ENCODE assay signal across 8 mouse cellular contexts in the genomic region with DNA sequence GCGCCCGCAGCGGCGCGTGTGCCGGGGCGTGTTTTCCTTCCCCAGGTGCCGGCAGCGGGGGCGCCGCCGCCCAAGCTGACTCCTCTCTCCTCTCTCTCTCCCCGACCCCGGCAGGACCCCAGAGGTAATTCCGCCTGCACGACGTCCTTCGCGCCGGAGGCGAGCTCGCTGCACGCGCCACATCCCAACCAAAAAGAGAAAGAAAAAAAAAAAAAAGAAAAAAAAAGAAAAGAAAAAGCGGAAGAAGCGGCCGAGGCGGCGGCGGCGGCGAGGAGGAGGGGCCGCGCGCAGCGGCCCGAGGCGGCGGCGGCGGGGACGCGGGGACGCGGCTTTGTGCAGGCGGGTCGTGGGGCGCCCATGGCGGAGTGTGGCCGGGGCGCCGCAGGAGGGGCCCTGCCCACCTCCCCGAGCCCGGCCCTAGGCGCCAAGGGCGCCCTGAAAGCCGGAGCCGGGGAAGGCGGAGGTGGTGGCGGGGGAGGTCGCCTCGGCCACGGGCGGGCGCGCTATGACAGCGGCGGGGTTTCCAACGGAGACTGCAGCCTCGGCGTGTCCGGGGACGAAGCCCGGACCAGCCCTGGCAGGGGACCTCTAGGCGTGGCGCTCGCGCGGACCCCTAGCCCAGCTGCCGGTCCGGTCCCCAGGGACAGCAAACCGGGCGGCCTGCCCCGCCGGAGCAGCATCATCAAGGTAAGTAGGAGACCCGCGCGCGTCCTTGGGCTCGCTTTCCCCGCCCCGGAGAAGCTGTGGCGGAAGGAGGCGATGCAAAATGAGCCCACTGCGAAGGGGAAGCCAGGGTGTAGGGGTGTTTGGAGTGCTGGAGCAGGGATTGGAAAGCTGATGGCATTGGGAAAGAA. TPM values are rescaled to one million over a fixed set of nuclear protein-coding genes. Genes with fewer than 3 reads are reported as not detected.
DNase-seq lines count a peak whose midpoint lies in the region; ATAC-seq and TF ChIP-seq lines count a peak whose summit lies in the region.

A gene (plus strand): TSS at position 153 of the 854 bp plus-strand sequence.

- H3K27ac ChIP-seq in forebrain, embryonic 12.5 days: peak within 1 kb of the TSS; percentile 95
- peak within 1 kb of the TSS; percentile 78 for H3K27ac ChIP-seq in heart, postnatal 0 days (ENCODE audit: low read depth)
- peak within 1 kb of the TSS; percentile 69 for H3K27ac ChIP-seq in liver, postnatal 0 days (ENCODE audit: low read depth)
- H3K27ac ChIP-seq in neural tube, embryonic 12.5 days: peak within 1 kb of the TSS; percentile 86
- H3K27ac ChIP-seq in stomach, postnatal 0 days (replicated peaks): peak within 1 kb of the TSS; percentile 75

- peak; percentile 69 for ATAC-seq in forebrain, embryonic 12.5 days (ENCODE audit: low FRiP score)
- peak; percentile 53 for ATAC-seq in heart, postnatal 0 days (ENCODE audit: insufficient read depth, low read depth)
- ATAC-seq in liver, postnatal 0 days: peak; percentile 42
- ATAC-seq in neural tube, embryonic 12.5 days (ENCODE audit: low FRiP score, low read depth): peak; percentile 65
- peak; percentile 61 for ATAC-seq in stomach, postnatal 0 days (ENCODE audit: low FRiP score, low TSS enrichment)

- WGBS in forebrain, embryonic 12.5 days: under 1% methylated on average over 70 of the region's 95 CpGs
- WGBS in heart, postnatal 0 days: under 1% methylated on average over 76 of the region's 95 CpGs
- 0% methylated on average over 70 of the region's 95 CpGs for WGBS in liver, postnatal 0 days (ENCODE audit: insufficient replicate concordance)
- 1% methylated on average over 75 of the region's 95 CpGs for WGBS in neural tube, embryonic 12.5 days
- WGBS in stomach, postnatal 0 days: under 1% methylated on average over 61 of the region's 95 CpGs

- peak within 1 kb of the TSS; percentile 75 for H3K4me2 ChIP-seq in forebrain, embryonic 12.5 days
- peak within 1 kb of the TSS; percentile 85 for H3K4me2 ChIP-seq in heart, postnatal 0 days (ENCODE audit: low read depth, low read length)
- peak within 1 kb of the TSS; percentile 90 for H3K4me2 ChIP-seq in liver, postnatal 0 days (ENCODE audit: low read depth, low read length)
- peak within 1 kb of the TSS; percentile 72 for H3K4me2 ChIP-seq in neural tube, embryonic 12.5 days (replicated peaks)
- H3K4me2 ChIP-seq in stomach, postnatal 0 days (replicated peaks; ENCODE audit: low read depth): peak within 1 kb of the TSS; percentile 87

- peak within 1 kb of the TSS; percentile 89 for H3K9ac ChIP-seq in forebrain, embryonic 12.5 days
- peak within 1 kb of the TSS; percentile 85 for H3K9ac ChIP-seq in heart, postnatal 0 days (replicated peaks; ENCODE audit: low read depth, low read length)
- peak within 1 kb of the TSS; percentile 82 for H3K9ac ChIP-seq in liver, postnatal 0 days (replicated peaks)
- H3K9ac ChIP-seq in neural tube, embryonic 12.5 days: peak within 1 kb of the TSS; percentile 93
- peak within 1 kb of the TSS; percentile 84 for H3K9ac ChIP-seq in stomach, postnatal 0 days (ENCODE audit: low read length)

- peaks cover 7% of the 10 kb centered on the region; the same call in 1 of the 2 replicates for H3K27me3 ChIP-seq in forebrain, embryonic 12.5 days
- H3K27me3 ChIP-seq in heart, postnatal 0 days (ENCODE audit: control insufficient read depth, insufficient read depth, low read length): no peaks in the 10 kb centered on the region
- no peaks in the 10 kb centered on the region for H3K27me3 ChIP-seq in liver, postnatal 0 days (ENCODE audit: insufficient read depth, low read length)
- H3K27me3 ChIP-seq in neural tube, embryonic 12.5 days (replicated peaks): peaks cover 3% of the 10 kb centered on the region; the same call in 1 of the 2 replicates
- no peaks in the 10 kb centered on the region for H3K27me3 ChIP-seq in stomach, postnatal 0 days (ENCODE audit: control insufficient read depth, insufficient read depth, low read length)

- no peak for TF ChIP-seq EP300 in heart, postnatal 0 days (IDR thresholded peaks at IDR 0.05; ENCODE audit: low read depth)
- TF ChIP-seq EP300 in liver, postnatal 0 days (IDR thresholded peaks at IDR 0.05; ENCODE audit: low read depth): no peak
- TF ChIP-seq EP300 in stomach, postnatal 0 days (optimal IDR thresholded peaks at IDR 0.05): no peak

- peak; percentile 56 to 72 for DNase-seq in CD8-positive naive resting alpha-beta T cell, adult 2 months (ENCODE audit: low read depth in 2 of 2, low spot score in 2 of 2)
- DNase-seq in c-Kit-positive CD71-positive TER-119-positive erythroid progenitor cells, embryonic 14.5 days (ENCODE audit: low spot score): peak; percentile 27
- peak; percentile 35 for DNase-seq in heart, postnatal 0 days (ENCODE audit: low spot score)
- DNase-seq in kidney, postnatal 36 days: peak; percentile 39 to 67
- DNase-seq in liver, postnatal 0 days: peak; percentile 65
- DNase-seq in stomach, postnatal 0 days (ENCODE audit: low spot score): peak; percentile 65

- no peak for TF ChIP-seq CTCF in heart, postnatal 0 days (IDR thresholded peaks at IDR 0.05; ENCODE audit: low read depth)
- no peak for TF ChIP-seq CTCF in liver, postnatal 0 days (IDR thresholded peaks at IDR 0.05; ENCODE audit: low read depth)
- no peak for TF ChIP-seq CTCF in stomach, postnatal 0 days (IDR thresholded peaks at IDR 0.05; ENCODE audit: low read depth)

- peak within 1 kb of the TSS; percentile 91 for H3K4me3 ChIP-seq in forebrain, embryonic 12.5 days (replicated peaks)
- H3K4me3 ChIP-seq in heart, postnatal 0 days (ENCODE audit: low read depth, low read length): peak within 1 kb of the TSS; percentile 95
- peak within 1 kb of the TSS; percentile 69 for H3K4me3 ChIP-seq in liver, postnatal 0 days (ENCODE audit: low read depth, low read length)
- peak within 1 kb of the TSS; percentile 94 for H3K4me3 ChIP-seq in neural tube, embryonic 12.5 days
- H3K4me3 ChIP-seq in stomach, postnatal 0 days (ENCODE audit: low read depth, low read length): peak within 1 kb of the TSS; percentile 95

- peaks cover 25% of the 10 kb centered on the region for H3K4me1 ChIP-seq in forebrain, embryonic 12.5 days
- H3K4me1 ChIP-seq in heart, postnatal 0 days (ENCODE audit: control insufficient read depth, insufficient read depth): peaks cover 12% of the 10 kb centered on the region
- H3K4me1 ChIP-seq in liver, postnatal 0 days (ENCODE audit: insufficient read depth): peaks cover 16% of the 10 kb centered on the region; the same call in 1 of the 2 replicates
- H3K4me1 ChIP-seq in neural tube, embryonic 12.5 days: peaks cover 14% of the 10 kb centered on the region
- H3K4me1 ChIP-seq in stomach, postnatal 0 days (replicated peaks; ENCODE audit: control insufficient read depth, insufficient read depth): no peaks in the 10 kb centered on the region

- no peaks in the 10 kb centered on the region for H3K9me3 ChIP-seq in forebrain, embryonic 12.5 days
- H3K9me3 ChIP-seq in heart, postnatal 0 days (replicated peaks; ENCODE audit: control insufficient read depth, low read length): no peaks in the 10 kb centered on the region
- H3K9me3 ChIP-seq in liver, postnatal 0 days (ENCODE audit: low read length): no peaks in the 10 kb centered on the region
- H3K9me3 ChIP-seq in neural tube, embryonic 12.5 days: no peaks in the 10 kb centered on the region
- no peaks in the 10 kb centered on the region for H3K9me3 ChIP-seq in stomach, postnatal 0 days (ENCODE audit: control insufficient read depth, low read length)

- H3K36me3 ChIP-seq in forebrain, embryonic 12.5 days (replicated peaks): no peaks in the 10 kb centered on the region
- H3K36me3 ChIP-seq in heart, postnatal 0 days (replicated peaks; ENCODE audit: control insufficient read depth, insufficient read depth, low read length): no peaks in the 10 kb centered on the region
- no peaks in the 10 kb centered on the region for H3K36me3 ChIP-seq in liver, postnatal 0 days (replicated peaks; ENCODE audit: insufficient read depth, low read length)
- no peaks in the 10 kb centered on the region for H3K36me3 ChIP-seq in neural tube, embryonic 12.5 days
- H3K36me3 ChIP-seq in stomach, postnatal 0 days (ENCODE audit: control insufficient read depth, insufficient read depth, low read length): no peaks in the 10 kb centered on the region

RNA-seq across cellular contexts. Expression of the gene that starts here (rescaled TPM):
- 8.3 and 9.4 TPM in 2 replicates for polyA plus RNA-seq in forebrain, embryonic 12.5 days (2016; fragmentation: Nextera tagmentation; extraction: Ambion mirVana)
- total RNA-seq in heart, postnatal 0 days (2014; rRNA removed; ENCODE audit: low replicate concordance): 11.4 and 22.7 TPM in 2 replicates
- 2.4 and 3.0 TPM in 2 replicates for polyA plus RNA-seq in heart, postnatal 0 days (2015; fragmentation: Nextera tagmentation; extraction: Ambion mirVana)
- polyA plus RNA-seq in liver, postnatal 0 days (2015; fragmentation: Nextera tagmentation; extraction: Ambion mirVana): 1.9 and 2.0 TPM in 2 replicates
- 8.6 and 10.2 TPM in 2 replicates for polyA plus RNA-seq in neural tube, embryonic 12.5 days (2016; fragmentation: Nextera tagmentation; extraction: Ambion mirVana)
- 2.3 and 2.6 TPM in 2 replicates for polyA plus RNA-seq in stomach, postnatal 0 days (2015; fragmentation: Nextera tagmentation; extraction: Ambion mirVana)

Comparison
In these comparisons a context has a peak if more than half of its experiments do, and no peak if none do; other contexts are left out.
1. Peak in every context shown above with its lines: DNase-seq, ATAC-seq, H3K4me3 ChIP-seq and H3K27ac ChIP-seq.